Comparison of ENCODE assay signal across 25 mouse cellular contexts in the genomic region with DNA sequence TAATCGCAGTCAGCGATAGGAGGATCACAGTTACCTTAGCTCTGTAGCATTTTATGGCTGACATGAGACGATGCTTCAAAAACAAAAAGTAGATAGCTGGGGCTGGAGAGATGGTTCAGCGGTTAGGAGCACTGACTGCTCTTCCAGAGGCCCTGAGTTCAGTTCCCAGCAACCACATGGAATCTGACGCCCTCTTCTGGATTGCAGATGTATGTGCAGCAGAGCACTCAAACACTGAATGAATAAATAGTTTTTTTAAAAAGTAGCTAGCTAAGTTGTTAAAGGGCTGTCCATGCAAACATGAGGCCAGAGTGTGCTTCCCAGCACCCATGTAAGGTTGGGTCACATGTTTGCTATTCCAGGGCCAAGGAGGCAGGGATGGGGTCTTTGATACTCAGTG. TPM values are rescaled to one million over a fixed set of nuclear protein-coding genes. Genes with fewer than 3 reads are reported as not detected.
DNase-seq lines count a peak whose midpoint lies in the region; ATAC-seq and TF ChIP-seq lines count a peak whose summit lies in the region.
"Had no signal": no experiment of that assay in that cellular context is flagged by ENCODE, and none has a peak within 500 bp of the region (broad histone marks: within the 10 kb centered on the region; RNA-seq: fewer than 3 reads in every experiment).

No protein-coding gene starts in this region.

- TF ChIP-seq EP300 in liver, postnatal 0 days (IDR thresholded peaks at IDR 0.05; ENCODE audit: low read depth) = no peak
- TF ChIP-seq EP300 in ES-Bruce4 (IDR thresholded peaks at IDR 0.05; ENCODE audit: insufficient read depth, low read depth, low read length) = no peak

- H3K4me1 ChIP-seq in intestine, postnatal 0 days (replicated peaks; ENCODE audit: control insufficient read depth, insufficient read depth, low read length) = no peaks in the 10 kb centered on the region
- H3K4me1 ChIP-seq in intestine, embryonic 15.5 days (replicated peaks) = no peaks in the 10 kb centered on the region
- H3K4me1 ChIP-seq in liver, postnatal 0 days (ENCODE audit: insufficient read depth) = no peaks in the 10 kb centered on the region
- no peaks in the 10 kb centered on the region for H3K4me1 ChIP-seq in ES-Bruce4 (ENCODE audit: control insufficient read depth, insufficient read depth, low read length)
- H3K4me1 ChIP-seq in cortical plate, adult 2 months (ENCODE audit: control insufficient read depth, insufficient read depth, low read length) = no peaks in the 10 kb centered on the region
- H3K4me1 ChIP-seq: forebrain, embryonic 13.5 days; kidney, embryonic 15.5 days; limb, embryonic 12.5 days; lung, embryonic 15.5 days; midbrain, embryonic 15.5 days; stomach, embryonic 15.5 days had no signal

- no peak overlapping the region for H3K9ac ChIP-seq in intestine, postnatal 0 days (ENCODE audit: low read depth, low read length)
- H3K9ac ChIP-seq in intestine, embryonic 15.5 days = no peak overlapping the region
- no peak overlapping the region for H3K9ac ChIP-seq in liver, postnatal 0 days (replicated peaks)
- no peak overlapping the region for H3K9ac ChIP-seq in ES-Bruce4 (ENCODE audit: low read depth, poor library complexity, severe bottlenecking)
- H3K9ac ChIP-seq: forebrain, embryonic 13.5 days; hindbrain, embryonic 14.5 days; kidney, embryonic 15.5 days; limb, embryonic 12.5 days; liver, embryonic 13.5 days; lung, embryonic 15.5 days; midbrain, embryonic 15.5 days; stomach, embryonic 15.5 days had no signal

- 88% methylated on average over 5 of the region's 5 CpGs for WGBS in intestine, postnatal 0 days
- WGBS in intestine, embryonic 15.5 days = 84% methylated on average over 5 of the region's 5 CpGs
- WGBS in liver, postnatal 0 days (ENCODE audit: insufficient replicate concordance) = 85% methylated on average over 5 of the region's 5 CpGs

- no peak overlapping the region for H3K4me3 ChIP-seq in intestine, postnatal 0 days (ENCODE audit: low read depth, low read length)
- no peak overlapping the region for H3K4me3 ChIP-seq in intestine, embryonic 15.5 days (replicated peaks)
- no peak overlapping the region for H3K4me3 ChIP-seq in liver, postnatal 0 days (ENCODE audit: low read depth, low read length)
- no peak overlapping the region for H3K4me3 ChIP-seq in ES-Bruce4 (ENCODE audit: low read depth, low read length)
- no peak overlapping the region for H3K4me3 ChIP-seq in cortical plate, adult 2 months (ENCODE audit: insufficient read depth, low read length)
- H3K4me3 ChIP-seq: forebrain, embryonic 13.5 days; kidney, embryonic 15.5 days; limb, embryonic 12.5 days; liver, embryonic 13.5 days; lung, embryonic 15.5 days; midbrain, embryonic 15.5 days; stomach, embryonic 15.5 days had no signal

- TF ChIP-seq CTCF in intestine, postnatal 0 days (IDR thresholded peaks at IDR 0.05; ENCODE audit: low read depth) = peak; percentile 51
- peak; percentile 54 for TF ChIP-seq CTCF in liver, postnatal 0 days (IDR thresholded peaks at IDR 0.05; ENCODE audit: low read depth)
- peak; percentile 13 for TF ChIP-seq CTCF in ES-Bruce4 (IDR thresholded peaks at IDR 0.05; ENCODE audit: low read depth, low read length)
- peak; percentile 13; the same call in 1 of the 2 replicates for TF ChIP-seq CTCF in cortical plate, adult 2 months (IDR thresholded peaks at IDR 0.05; ENCODE audit: extremely low read depth, insufficient read depth, low read length)

- H3K27ac ChIP-seq in intestine, postnatal 0 days (ENCODE audit: low read depth, low read length) = no peak overlapping the region
- H3K27ac ChIP-seq in intestine, embryonic 15.5 days = no peak overlapping the region
- no peak overlapping the region for H3K27ac ChIP-seq in liver, postnatal 0 days (ENCODE audit: low read depth)
- no peak overlapping the region for H3K27ac ChIP-seq in ES-Bruce4 (ENCODE audit: insufficient read depth, low read length)
- no peak overlapping the region for H3K27ac ChIP-seq in cortical plate, adult 2 months (ENCODE audit: insufficient read depth, low read length)
- H3K27ac ChIP-seq: forebrain, embryonic 13.5 days; hindbrain, embryonic 14.5 days; kidney, embryonic 15.5 days; limb, embryonic 12.5 days; liver, embryonic 13.5 days; lung, embryonic 15.5 days; macrophage; midbrain, embryonic 15.5 days; stomach, embryonic 15.5 days had no signal

- H3K9me3 ChIP-seq in intestine, postnatal 0 days (ENCODE audit: control insufficient read depth) = no peaks in the 10 kb centered on the region
- H3K9me3 ChIP-seq in intestine, embryonic 15.5 days = no peaks in the 10 kb centered on the region
- no peaks in the 10 kb centered on the region for H3K9me3 ChIP-seq in liver, postnatal 0 days (ENCODE audit: low read length)
- no peaks in the 10 kb centered on the region for H3K9me3 ChIP-seq in ES-Bruce4 (replicated peaks; ENCODE audit: control insufficient read depth, insufficient read depth, low read length, poor library complexity, severe bottlenecking)
- H3K9me3 ChIP-seq: forebrain, embryonic 13.5 days; kidney, embryonic 15.5 days; limb, embryonic 12.5 days; liver, embryonic 13.5 days; lung, embryonic 15.5 days; midbrain, embryonic 15.5 days; stomach, embryonic 15.5 days had no signal

- peaks cover 56% of the 10 kb centered on the region for H3K36me3 ChIP-seq in intestine, postnatal 0 days (ENCODE audit: control insufficient read depth, insufficient read depth)
- H3K36me3 ChIP-seq in intestine, embryonic 15.5 days = peaks cover 18% of the 10 kb centered on the region
- peaks cover 49% of the 10 kb centered on the region for H3K36me3 ChIP-seq in liver, postnatal 0 days (replicated peaks; ENCODE audit: insufficient read depth, low read length)
- peaks cover 10% of the 10 kb centered on the region; the same call in 1 of the 2 replicates for H3K36me3 ChIP-seq in ES-Bruce4 (ENCODE audit: control insufficient read depth, insufficient read depth, low read length, poor library complexity, severe bottlenecking)

- no peak for DNase-seq in liver, postnatal 0 days
- DNase-seq in liver = no peak
- DNase-seq in adrenal gland, adult (ENCODE audit: inconsistent age in 2 of 2, low spot score in 1 of 2) = no peak
- DNase-seq: adrenal gland, adult 8-10 months; cerebellum, adult 2 months; cerebellum, postnatal 25 days; heart, adult 18-20 months; heart, postnatal 36 days; liver, embryonic 13.5 days; right cerebral cortex, postnatal 4 days had no signal

- no peak for ATAC-seq in intestine, postnatal 0 days
- ATAC-seq in intestine, embryonic 15.5 days = no peak
- ATAC-seq in liver, postnatal 0 days = no peak
- ATAC-seq: forebrain, embryonic 13.5 days; midbrain, embryonic 15.5 days had no signal

- no peak for TF ChIP-seq POLR2A in ES-Bruce4 (IDR thresholded peaks at IDR 0.05; ENCODE audit: insufficient read depth, low read length)
- TF ChIP-seq POLR2A in cortical plate, adult 2 months (IDR thresholded peaks at IDR 0.05; ENCODE audit: extremely low read depth, insufficient read depth, low read length) = no peak

- no peak overlapping the region for H3K4me2 ChIP-seq in intestine, postnatal 0 days (replicated peaks; ENCODE audit: low read depth)
- no peak overlapping the region for H3K4me2 ChIP-seq in intestine, embryonic 15.5 days (replicated peaks)
- H3K4me2 ChIP-seq in liver, postnatal 0 days (ENCODE audit: low read depth, low read length) = no peak overlapping the region
- H3K4me2 ChIP-seq: forebrain, embryonic 13.5 days; hindbrain, embryonic 14.5 days; kidney, embryonic 15.5 days; limb, embryonic 12.5 days; liver, embryonic 13.5 days; lung, embryonic 15.5 days; midbrain, embryonic 15.5 days; stomach, embryonic 15.5 days had no signal

- H3K27me3 ChIP-seq in intestine, postnatal 0 days (replicated peaks; ENCODE audit: control insufficient read depth, insufficient read depth, low read length) = no peaks in the 10 kb centered on the region
- no peaks in the 10 kb centered on the region for H3K27me3 ChIP-seq in intestine, embryonic 15.5 days (replicated peaks)
- H3K27me3 ChIP-seq in liver, postnatal 0 days (ENCODE audit: insufficient read depth, low read length) = no peaks in the 10 kb centered on the region
- no peaks in the 10 kb centered on the region for H3K27me3 ChIP-seq in ES-Bruce4 (ENCODE audit: control insufficient read depth, insufficient read depth, low read length, poor library complexity, severe bottlenecking)
- H3K27me3 ChIP-seq: forebrain, embryonic 13.5 days; kidney, embryonic 15.5 days; limb, embryonic 12.5 days; liver, embryonic 13.5 days; lung, embryonic 15.5 days; midbrain, embryonic 15.5 days; stomach, embryonic 15.5 days had no signal

RNA-seq across cellular contexts. Expression of gene Aqp7, which starts 26.8 kb away (rescaled TPM):
- polyA plus RNA-seq in intestine, postnatal 0 days (2015; fragmentation: Nextera tagmentation; extraction: Ambion mirVana) = 9.9 and 14.1 TPM in 2 replicates
- 0.35 and 0.62 TPM in 2 replicates for polyA plus RNA-seq in intestine, embryonic 15.5 days (2015; fragmentation: Nextera tagmentation; extraction: Ambion mirVana)
- 2.1 and 2.3 TPM in 2 replicates for polyA plus RNA-seq in liver, postnatal 0 days (2015; fragmentation: Nextera tagmentation; extraction: Ambion mirVana)
- not detected in 2 replicates for polyA plus RNA-seq in ES-Bruce4 (2011; ENCODE audit: insufficient read depth, insufficient read length, low read depth, missing spikeins)
- polyA plus RNA-seq in cortical plate, adult 2 months (2012; rRNA removed) = not detected in 2 replicates
- polyA plus RNA-seq: C2C12; cerebellum, adult 2 months; forebrain, embryonic 13.5 days; heart, embryonic 14.5 days; hindbrain, embryonic 14.5 days; limb, embryonic 12.5 days; lung, embryonic 15.5 days; macrophage; midbrain, embryonic 15.5 days; neural tube, embryonic 14.5 days had no signal

RNA-seq across cellular contexts. Expression of gene Nfx1, which starts 50.4 kb away (rescaled TPM):
- polyA plus RNA-seq in intestine, postnatal 0 days (2015; fragmentation: Nextera tagmentation; extraction: Ambion mirVana) = 25.9 and 27.9 TPM in 2 replicates
- 71.8 and 74.7 TPM in 2 replicates for polyA plus RNA-seq in intestine, embryonic 15.5 days (2015; fragmentation: Nextera tagmentation; extraction: Ambion mirVana)
- 18.2 and 19.4 TPM in 2 replicates for polyA plus RNA-seq in liver, postnatal 0 days (2015; fragmentation: Nextera tagmentation; extraction: Ambion mirVana)
- 97.6 and 104 TPM in 2 replicates for polyA plus RNA-seq in ES-Bruce4 (2011; ENCODE audit: insufficient read depth, insufficient read length, low read depth, missing spikeins)
- polyA plus RNA-seq in cortical plate, adult 2 months (2012; rRNA removed) = 84.9 and 87.1 TPM in 2 replicates
